Mouse (Mus musculus) right cerebral cortex, postnatal 14 days (tissue): ENCODE results near the gene Mbd3.

Source experiments
- DNase-seq: peaks from one replicate; pipeline ENCODE4 v3.0.0; 2022

The Mbd3 gene

DNA sequence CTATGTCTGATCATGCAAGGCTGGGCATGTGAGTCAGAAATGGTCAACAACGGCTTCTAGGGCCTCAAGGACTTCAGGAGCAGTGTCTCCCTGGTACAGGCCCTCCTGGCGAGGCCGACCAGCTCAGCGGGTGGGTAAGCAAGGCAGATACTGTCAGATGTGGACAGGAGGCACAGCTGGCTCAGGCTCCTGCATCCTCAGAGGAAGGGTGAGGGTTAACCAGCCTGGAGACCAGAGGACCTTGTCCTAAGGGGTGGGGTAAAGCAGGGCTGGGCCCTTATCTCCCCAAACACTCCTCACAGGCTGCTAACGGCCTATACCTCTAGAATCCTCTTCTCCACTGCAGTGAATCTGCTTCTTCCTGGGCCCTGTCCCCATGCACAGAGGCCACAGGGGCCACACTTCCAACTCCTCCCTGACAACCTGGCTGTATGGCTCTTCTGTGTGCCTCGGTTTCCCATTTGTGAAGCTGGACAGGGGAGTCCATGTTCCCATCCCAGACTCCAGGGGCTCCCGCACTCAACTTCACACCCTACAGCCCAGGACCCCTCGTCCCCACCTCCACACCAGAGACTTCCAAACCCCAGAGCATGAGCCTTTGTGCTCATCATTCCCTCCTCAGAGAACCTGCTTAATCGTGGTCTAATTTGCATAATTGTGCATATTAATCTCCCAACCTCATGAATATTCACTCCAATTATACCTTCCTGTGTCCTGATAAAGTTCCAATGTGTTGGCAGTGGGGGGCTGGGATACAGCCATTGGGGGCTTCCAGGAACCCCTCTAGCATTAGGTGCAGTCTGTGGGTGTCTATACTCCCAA is 22.5 kb upstream of the Mbd3 start:
- no peak for DNase-seq

DNA sequence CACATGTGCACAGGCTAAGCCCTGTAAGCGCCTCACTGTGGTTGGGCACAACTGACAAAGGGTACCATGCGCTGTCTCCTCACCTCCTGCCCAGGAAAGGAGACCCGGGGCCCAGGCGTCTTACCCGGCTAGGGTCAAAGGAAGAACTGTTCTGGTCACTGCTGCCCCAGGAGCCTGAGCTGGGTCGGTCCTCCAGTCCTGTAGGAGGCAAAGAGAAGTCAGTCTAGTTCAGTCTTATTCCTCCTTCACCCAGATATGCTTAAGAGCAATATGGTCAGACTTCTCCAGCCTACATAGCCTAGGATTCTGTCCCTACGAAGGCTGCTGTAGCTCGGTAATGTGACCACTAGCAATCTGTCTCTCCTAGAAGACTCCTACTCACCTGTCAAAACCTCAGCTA is 21.9 kb upstream of the Mbd3 start:
- DNase-seq = no peak

DNA sequence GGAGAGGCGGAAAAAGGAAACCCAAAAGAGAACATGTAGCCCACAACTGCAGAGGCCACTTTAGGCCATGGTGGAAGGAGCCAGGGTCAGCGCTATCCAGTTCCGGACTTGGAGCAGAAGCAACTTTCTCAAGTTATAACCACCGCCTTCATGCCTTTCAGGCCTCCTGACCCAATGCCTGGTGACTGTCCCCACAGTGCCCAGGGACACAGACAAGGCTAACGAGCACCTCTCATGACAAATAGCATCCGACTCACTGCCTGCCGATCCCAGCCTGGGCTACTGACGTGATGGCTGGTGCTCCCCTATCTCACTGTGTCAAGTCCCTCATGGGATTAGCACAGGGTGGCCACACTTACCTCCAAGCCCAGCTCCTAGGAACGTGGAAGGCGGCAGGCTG is 21.4 kb upstream of the Mbd3 start:
- no peak for DNase-seq

DNA sequence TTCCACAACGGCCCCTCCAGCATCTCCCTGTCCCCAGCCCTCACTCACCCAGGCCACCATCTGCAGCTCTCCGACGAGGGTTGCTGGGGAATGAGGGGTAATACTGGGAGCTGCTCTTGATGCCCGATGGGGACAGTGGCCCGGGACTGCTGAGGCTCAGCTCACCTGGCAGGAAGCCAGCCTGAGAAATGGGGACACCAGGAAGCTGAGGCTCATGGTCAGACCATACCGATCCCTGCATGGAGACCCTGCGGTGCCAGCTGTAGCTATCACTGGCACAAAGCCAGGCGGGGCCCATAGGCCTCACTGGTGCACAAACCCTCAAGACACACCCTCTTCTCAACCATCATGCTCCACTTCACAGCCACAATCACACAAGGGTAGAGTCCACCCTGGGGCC is 20.1 kb upstream of the Mbd3 start:
- DNase-seq = no peak

DNA sequence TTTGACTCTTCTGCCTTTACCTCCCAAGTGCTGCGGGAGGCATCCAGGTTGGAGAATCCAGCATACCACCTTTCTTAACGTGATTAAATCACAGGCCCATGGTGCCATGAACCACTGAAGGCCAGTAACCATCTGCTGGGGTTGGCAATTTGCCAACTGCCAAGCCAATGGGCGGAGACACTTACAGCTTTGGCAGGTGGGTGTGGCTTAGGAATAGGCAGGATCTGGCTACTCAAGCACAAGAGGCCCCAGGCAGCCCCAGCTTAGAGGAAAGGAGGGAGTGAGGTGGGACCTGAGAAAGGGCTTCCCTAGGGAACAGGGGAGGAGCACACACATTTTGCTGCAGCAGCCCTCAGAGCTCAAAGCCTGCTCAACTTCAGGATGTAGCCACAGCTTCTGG is 19.0 kb upstream of the Mbd3 start:
- DNase-seq = no peak

DNA sequence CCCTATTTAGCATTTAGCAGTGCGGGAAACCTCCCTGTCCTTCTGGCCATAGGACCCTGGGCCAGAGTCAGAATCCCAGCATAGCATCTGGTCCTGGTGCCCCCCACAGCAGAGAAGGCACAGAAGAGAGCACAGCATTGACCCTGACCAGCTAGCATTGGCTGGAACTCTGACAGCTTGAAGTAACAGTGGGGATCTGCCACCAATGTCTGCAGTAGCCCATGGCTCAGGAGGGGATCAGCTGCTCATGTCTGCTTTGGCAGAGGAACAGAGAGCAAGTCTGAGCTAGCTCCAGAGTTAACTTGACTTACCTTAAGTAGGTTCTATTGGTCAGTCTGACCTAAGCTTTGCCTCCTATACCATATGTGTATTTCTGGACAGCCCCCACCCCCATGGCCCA is 18.5 kb upstream of the Mbd3 start:
- no peak for DNase-seq

DNA sequence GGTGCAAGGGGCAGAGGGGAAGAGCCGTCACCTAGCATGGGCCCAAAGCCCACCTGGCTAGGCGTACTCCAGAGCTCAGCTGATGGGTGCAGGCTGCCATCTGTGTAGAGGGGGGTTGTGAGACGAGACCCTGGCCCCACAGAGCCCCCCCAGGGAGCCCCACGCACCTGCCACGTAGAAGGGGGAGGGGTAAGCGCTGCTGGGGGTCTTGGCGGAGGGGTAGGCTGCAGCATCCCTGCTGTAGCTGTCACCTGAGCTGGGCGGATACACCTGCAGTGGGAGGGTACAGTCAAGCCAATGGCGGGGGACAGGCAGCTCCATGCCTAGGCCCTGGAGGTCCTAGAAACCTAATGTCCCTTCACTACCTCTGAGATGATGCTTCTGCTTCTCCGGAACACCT is 18.0 kb upstream of the Mbd3 start:
- no peak for DNase-seq

DNA sequence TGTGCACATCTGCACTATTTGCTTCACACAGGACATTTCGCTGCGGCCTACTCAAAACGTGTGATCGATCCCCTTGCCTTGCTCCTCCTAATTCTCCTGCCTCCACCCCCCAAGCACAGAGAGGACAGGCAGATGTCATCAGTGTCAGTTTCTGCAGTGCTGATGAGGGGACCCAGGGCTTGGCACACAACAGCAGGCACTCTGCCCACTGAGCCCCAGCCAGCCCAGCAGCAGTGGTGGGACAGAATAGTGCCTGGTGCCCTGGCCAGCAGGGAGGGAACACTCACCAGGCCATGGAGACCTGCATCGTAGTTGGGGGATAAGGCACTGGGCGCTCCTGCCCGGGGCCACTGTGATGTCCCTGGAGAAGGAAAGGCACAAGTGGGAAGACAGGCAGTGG is 16.2 kb upstream of the Mbd3 start:
- DNase-seq = no peak

DNA sequence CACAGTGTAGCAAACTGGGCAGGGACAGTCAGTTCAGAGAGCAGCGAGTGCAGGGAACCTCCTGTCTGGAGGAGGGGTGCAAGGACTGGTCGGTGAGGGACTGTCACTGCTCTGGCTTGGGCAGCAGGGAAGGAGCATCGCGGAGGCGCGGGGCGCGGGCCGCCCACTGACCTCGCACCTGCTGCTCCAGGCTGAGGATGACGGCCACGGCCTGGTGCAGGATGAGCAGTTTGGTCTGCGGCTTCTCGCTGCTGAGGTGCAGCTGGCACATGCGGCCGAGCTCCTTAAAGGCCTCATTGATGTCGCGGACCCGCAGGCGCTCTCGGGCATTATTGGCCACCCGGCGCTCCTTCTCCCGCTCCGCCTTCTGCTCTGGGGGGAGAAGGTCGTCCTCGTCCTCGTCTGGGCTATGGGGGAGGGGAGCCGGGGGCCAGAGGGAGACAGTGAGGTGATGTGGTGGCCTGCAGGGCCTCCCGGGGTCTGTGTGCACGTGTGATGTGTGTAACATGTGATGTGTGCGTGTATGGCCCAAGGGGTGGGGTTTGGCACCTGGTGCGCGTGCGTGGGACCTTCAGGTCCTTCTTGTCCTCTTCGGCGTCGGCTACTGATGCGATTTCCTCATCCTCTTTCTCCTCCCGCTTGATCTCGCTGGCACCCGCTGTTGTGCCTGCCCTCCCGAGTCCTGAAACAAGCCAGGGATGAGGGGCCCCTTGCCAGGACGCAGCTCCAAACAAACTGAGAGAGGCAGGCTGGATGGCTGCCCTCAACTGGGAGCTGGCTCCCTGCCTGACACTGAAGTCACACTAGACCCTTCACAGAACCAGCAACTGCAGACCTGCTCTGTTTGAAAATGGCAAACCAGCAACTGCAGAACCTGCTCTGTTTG is 13.5 kb upstream of the Mbd3 start:
- DNase-seq = peak; percentile 69

DNA sequence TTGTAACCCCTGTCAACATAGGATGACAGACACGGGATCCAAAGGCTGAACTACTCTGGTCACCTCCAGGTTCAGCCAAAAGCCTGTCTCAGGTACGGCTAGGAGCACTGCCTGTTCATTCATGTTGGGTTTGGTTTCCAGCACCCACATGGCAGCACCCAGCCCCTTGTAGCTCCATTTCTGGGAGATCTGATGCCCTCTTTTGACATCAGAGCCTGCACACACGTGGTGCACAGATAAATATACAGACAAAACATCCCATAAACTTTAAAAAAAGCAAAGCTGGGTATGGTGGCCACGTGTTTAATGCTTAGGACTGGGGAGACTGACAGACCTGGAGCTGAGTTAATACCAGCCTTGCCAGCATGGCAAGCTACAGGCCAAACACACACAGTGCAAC is 8.6 kb upstream of the Mbd3 start:
- no peak for DNase-seq

DNA sequence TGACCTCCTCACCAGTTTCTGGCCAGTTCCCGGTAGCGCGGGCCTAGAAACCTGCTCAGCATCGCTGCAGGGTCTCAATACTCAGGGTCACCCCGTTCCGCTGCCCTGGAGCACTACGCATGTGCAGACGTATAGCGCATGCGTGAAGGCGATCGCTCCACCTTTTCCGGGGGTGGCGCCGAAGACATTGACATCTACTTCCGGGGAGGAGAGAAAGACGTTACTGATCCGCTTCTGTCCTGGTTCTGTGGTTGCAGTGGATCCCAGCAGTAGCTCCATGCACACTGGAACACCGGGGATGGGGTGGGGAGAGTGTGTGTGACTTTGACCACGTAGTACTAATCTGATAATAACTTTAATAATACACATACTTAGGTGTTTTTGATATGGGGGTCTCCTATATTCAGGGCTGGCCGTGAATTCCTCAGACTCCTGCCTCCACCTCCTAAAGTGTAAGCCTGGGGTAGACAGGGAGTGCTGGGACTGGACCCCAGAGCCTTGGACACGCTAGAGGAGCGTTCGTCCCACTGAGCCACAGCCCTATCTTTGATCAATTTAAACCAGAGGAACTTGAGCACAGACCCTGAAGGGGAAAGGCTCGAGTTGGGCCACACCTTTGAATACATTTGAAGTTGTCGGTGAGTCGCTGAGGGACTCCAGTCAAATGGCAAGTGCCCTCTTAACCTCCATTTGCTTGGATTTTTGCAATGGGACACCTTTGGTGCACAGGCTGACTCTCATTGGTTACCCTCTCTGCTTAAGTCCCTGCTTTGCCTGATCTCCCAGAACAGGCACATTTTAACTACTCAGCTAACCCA is 7.5 kb upstream of the Mbd3 start, which contains the start of gene Uqcr11:
Gene Uqcr11, minus strand, starts transcription at position 147 of the 818 bp plus-strand sequence.
- peak; percentile 91 for DNase-seq

DNA sequence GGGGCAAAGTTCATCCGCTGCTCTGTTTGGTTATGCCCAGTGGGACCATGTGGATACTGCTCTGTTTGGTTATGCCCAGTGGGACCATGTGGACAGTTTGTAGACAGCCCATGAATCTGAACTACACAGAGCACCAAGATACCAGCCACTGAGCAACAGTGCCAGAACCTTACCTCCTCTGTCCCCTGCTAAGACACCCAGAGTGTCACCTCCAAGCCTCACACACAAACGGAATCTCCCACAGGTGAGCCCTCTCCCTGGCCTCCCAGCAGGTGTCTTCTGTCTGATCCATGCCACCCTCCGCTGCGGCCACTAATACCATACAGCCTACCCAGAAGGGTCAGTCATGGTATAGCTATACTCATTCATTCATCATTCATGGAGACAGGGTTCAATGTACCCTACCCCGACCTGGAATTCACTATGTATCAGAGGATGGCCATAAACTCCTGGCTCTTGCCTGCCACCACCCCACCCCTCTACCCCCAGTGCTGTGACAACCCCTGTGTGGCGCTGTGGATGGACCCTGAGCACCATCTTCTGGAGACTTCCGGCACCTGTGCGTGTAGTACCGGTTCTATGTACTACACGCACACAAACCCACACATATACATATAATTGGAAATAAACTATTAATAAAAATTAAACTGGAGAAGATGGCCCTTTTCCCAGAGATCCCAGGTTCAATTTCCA is 6.3 kb upstream of the Mbd3 start:
- no peak for DNase-seq

DNA sequence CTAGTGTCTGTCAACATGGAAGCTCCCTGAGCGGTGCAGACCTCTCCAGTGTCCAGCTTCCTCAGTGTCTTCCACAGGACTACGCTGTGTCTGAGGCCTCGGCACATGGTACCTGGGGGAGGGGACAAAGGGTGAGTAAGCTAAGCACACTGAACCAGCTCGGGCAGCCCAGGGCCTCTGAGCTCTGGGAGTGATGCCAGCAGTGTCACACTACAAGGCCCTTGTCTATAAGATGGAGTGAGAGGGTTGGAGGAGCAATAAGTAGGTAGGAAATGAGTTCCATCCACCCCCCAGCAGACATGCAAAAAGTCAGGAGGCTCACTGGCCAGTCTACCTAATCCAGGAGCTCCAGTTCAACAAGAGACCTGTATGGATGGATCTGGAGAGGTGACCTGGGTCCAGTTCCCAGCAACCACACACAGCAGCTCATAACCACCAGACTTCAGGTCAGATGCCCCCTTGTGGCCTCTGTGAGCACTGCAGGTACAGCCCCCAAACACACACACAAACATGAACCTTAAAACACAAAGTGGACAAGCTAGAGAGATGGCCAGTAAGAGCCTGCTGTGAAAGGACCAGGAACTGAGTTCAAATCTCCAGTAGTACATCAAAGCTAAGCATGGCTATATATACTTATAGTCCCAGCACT is 3.8 kb upstream of the Mbd3 start:
- no peak for DNase-seq

DNA sequence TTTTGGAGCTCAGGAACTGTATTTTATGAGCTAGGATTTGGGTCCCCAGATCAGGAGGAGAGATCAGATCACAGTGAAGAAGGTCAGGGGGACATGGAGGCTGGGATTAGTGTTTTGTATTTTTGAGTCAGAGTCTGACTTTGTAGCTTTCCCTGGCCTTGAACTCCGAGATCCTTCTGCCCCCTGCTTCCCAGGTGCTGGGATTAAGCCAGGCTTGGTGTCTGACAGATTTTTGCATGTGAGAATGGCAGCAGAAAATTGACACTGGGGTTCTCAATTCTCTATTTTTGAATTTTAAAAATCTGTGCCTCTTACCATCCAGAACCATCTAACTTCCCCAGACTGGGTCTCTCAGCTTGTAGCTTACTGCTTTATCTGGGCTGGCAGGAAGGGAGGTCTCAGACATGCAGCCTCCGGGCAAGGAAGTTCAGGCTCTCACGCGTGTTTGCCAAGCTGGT is 1.4 kb upstream of the Mbd3 start:
- DNase-seq = no peak

DNA sequence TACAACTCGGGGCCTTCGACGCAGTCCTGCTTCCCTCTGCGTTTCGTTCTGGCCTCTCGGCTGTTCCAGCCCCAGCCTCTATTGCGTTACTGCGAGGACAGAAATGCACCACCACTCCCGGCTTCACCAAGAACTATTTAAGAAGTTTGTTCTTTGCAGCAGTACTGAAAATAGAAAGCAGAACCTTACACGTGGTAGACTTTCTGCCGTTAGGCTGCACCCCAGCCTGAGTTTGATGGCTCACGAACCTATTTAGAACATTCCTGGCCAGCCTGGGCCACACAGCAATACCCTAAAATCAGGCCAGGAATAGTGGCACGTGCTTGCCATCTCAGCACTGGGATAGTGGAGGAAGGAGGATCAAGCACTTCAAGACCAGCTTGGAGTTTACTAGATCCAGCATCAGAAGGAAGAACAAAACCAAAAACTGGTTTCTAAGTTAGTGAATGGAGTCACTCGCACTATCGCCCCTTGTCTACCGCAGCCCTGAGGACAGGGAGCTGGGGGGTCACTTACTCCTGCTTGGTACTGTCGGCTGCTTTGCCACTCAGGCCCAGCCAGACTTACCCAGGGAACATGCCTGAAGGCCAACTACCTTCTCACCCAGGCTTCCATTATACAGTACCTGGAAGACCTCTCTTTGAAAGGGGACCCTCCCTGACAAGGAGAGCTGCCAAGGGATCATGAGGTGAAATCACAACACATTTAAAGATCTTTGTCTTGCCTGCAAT is 788 bp upstream of the Mbd3 start:
- DNase-seq = no peak

DNA sequence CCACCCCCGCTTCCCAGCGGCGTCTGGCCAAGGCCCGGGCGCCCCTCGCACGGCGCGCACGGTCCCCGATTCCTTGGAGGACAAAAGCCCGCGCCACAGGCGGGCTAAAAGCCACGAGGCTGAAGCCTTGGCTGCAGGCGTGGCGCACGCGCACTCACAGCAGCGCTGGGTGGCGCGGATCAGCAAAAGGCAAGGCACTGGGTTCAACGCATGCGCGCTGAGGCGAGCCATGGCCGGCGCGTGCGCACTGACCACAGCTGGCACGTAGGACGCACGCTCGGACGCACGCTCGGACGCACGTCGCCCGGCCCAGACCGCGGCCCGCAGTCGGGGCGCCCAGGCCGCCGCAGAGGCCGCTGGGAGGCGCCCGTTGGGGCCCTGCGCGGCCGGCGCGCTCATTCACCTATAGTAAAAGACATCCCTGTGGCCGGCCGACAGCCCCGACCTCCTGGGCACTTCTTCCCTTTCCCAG is 595 bp downstream of the Mbd3 start:
- peak; percentile 98 for DNase-seq

DNA sequence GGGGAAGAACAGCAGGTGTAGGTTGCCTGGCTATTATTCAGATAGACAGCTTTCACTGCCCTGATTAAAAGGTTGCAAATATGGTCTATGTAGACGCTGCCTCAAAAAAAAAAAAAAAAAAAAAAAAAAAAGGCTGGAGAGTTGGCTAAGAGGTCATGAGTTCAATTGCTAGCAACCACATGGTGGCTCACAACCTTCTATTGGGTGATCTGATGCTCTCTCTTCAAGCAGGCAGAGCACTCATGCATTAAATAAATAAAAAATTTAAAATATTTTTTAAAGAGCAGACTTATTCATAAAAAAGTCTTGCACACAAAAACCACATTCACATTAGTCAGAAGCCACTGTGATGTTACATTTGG is 1.2 kb downstream of the Mbd3 start:
- DNase-seq = no peak

DNA sequence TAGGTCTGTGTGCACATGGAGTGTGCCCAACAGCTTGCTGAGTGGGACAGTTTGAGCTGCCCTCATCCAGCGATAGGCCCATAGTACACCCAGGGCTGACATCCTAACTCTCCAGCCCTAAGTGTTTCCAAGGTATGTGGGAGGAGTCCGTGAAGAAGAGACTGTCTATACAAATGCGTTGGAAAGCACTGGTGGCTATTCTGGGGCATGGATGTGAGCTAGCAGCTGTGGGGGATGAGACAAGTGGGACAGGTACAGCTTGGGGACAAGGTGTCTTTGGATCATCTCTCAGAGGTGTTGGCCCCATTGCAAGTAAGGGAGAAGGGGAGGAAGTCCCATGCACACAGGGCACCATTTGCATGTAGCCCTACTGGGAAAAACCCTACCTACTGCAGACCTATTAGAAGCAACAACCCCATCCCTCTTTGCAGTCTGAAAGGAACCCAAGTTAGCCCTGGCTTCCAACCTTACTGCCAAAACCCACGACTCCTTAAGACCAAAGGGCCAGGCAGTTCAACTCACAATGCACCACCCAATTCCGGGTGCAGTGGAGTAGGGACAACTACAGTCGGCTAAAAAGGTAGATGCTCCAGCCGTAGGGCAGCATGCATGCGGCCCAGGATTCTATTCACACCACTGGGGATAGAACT is 1.7 kb downstream of the Mbd3 start:
- no peak for DNase-seq

DNA sequence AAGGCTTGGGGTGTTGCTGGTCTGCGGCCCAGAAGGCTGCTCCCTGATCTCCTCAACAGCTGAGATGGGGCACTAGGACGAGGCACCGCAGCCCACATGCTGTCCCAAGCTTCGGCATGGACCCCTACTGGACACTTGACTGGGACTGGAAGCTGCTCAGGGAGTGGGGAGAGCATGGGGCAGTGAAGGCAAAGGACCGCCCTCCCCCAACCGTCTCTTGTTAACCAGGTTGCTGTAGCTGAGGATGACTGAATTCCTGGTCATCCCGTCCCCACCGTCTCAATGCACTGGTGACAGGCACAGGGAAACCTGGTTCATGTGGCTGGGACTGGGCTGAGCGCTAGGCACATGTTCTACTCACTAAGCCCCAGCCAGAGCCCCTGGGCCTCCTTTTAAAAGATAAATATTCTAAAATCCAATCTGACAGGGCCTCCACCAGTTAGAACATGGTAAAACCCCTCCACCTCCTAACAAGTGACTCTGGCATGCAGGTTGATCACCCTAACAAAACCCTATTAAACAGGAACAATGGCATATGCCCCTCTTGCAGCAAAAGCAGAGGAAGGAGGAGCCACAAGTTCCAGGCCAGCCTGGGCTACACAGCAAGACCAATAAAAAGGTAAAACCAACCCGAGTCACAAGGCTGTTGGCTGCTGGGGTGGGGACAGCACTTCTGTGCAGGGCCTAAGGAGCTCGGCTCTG is 2.4 kb downstream of the Mbd3 start:
- no peak for DNase-seq

DNA sequence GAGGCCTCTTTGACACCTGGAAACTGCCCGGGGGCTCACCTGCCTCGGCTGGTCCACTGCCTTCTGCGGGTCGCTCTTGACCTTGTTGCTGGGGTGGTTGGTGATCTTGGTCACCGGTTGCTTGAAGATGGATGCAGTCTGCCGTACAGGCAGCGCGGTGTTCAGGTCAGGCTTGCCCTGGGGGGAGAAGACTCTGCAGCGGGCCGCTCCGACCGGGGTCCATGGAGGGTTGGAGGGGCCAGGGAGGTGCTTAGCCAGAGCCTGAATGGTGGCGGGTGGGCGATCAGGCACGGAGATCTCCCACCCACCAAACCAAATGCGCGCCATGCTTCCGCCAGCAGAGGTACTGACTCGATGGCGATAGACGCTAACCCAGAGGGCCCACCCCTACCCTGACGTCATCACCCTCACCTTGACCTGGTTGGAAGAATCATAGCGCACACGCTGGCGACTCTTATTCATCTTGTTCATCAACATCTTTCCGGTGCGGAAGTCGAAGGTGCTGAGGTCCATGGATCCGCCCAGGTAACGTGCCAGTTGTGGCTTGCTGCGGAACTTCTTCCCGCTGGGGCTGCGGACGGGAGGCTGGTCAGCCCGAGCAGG is 4.2 kb downstream of the Mbd3 start:
- DNase-seq = no peak
